Mouse (Mus musculus) ovary, postnatal 14 days (tissue): ENCODE measurements around the gene Them7.
A peak's percentile ranks its signal among the peaks of the same experiment; 100 is the strongest.

ENCODE experiments used
- DNase-seq: peaks from one replicate; pipeline ENCODE4 v3.0.0; 2022; ENCODE audit warnings: low spot score

The Them7 gene

DNA sequence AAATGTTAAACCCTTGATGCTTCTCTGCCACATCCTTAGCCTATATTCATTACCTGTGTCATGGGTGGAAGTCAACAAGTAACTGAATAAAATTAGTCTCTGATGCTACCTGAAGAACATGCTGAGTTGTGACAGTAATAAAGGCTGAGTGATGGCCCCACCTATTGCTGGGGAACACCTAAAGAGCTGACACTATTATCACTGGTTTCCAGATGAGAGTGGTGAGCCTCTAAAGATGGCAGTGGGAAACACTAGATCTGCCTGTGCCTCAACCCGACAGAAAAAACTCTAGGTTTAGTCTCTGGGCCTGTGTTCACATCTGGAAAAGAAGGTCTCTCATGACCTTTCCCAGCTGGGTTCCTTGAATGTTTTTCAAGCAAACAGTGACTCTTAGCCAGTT is 155.6 kb downstream of the Them7 start:
- no peak for DNase-seq

DNA sequence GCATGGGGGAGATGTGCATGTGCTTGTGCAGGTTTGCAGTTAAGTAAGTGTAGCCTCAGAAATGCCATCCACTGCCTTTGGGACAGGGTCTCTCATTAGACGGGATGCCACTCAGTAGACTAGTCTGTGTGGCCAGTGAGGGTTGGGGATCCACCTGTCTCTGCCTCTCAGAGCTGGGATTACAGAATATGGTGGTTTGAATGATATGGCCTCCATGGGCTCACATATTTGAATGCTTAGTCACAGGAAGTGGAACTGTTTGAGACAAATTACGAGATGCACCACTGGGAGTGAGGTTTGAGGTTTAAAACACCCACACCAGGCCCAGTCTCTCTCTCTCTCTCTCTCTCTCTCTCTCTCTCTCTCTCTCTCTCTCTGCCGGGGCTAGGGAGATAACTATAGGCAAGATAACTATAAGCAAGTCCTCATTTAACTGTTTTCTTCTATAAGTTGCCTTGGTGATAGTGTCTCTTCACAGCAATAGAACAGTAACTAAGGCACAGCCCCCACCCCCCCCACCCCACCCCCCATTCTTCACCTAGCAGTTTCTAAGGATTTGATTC is 156.7 kb downstream of the Them7 start:
- no peak for DNase-seq

DNA sequence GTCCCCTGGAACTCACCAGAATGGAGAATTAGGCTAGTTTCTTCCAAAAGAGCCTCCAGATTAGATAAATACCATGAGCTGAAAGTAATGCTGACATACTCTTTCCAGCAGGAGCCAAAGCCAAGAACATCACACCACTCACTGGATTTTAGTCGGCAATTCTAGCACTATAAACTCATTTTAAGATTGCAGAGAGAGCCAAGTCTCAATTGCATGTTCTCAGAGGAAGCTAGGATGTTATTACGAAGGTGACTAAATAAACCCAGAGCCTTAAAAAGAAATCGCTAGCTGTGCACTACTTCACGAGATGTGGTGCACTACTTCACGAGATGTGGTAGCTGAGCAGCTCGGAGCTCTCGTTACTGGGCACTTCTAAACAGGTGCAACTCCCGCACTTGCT is 158.9 kb downstream of the Them7 start:
- no peak for DNase-seq

DNA sequence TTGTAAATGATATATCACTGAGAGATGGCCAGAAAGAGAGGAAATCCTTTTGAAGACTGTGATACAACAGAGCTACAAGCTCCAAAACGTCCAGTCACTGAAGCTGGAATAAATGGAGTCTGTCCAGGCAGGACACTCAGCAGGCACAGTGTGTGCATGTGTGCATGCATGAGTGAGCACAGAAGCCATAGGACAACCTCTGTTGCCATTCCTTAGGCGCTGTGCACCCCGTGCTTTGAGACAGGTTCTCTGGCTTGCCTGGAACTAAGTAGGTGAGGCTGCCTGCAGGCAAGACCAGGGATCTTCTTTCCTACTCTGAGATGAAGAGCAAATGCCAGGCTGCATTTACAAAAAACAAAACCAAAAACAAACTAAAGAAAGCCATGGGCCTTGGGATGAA is 160.9 kb downstream of the Them7 start:
- no peak for DNase-seq

DNA sequence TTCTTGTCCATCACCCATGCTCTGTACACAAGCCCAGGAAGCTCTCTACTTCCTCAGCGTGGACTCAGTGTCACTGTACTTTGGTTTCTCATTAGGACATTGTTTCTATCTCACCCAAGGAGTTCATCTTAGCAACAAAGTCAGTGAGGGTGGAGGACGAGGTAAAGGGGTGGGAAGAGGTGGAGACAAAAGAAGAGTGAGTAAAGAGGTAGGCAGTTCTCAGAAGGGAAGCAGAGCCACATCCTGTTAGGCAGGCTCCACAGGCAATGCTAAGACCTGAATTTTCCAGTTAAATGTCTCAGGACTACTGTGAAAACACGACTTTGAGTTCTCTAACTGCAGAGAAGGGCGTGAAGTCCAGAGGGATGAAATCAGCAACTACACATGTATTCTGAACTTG is 162.3 kb downstream of the Them7 start:
- DNase-seq, result no peak

DNA sequence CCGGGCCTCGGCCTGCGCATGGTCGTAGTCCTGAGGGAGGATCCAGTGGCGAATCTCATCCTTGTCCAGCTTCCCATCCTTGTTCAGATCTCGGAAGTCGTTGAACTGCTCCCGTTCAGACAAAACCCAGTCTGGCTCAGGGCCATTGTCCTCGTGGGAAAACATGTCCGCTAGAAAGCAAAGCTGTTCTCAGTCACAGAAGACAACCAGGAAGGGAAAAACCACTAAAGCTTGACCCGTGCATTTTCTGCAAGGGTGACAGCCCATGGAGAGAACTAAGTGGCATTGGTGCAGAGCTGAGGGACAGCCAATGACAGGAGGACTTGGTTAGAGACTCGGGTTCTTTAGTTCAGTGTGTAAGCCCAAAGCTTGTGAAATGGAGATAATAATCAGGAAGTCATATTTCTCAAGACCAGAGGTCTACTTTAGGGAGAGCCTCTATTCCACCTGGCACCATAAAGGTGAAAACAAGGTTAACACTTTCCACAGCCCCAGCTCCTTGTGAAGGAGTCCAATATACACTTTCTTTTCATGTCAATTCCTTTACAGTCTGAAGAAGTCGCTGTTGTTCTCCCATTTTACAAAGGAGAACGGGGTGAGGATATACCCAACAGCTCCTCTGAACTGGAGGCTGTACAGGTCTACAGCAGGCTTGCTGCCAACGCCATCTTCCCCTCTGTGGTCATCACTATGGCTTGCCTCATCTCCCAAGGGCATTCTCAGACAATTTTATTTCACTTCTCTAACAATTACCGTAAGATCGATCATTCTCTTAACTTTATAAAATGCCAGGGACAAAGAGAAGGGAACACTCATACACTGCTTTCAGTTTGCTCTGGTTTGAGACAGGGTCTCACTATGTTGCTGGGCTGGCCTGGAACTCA is 165.1 kb downstream of the Them7 start:
- no peak for DNase-seq

DNA sequence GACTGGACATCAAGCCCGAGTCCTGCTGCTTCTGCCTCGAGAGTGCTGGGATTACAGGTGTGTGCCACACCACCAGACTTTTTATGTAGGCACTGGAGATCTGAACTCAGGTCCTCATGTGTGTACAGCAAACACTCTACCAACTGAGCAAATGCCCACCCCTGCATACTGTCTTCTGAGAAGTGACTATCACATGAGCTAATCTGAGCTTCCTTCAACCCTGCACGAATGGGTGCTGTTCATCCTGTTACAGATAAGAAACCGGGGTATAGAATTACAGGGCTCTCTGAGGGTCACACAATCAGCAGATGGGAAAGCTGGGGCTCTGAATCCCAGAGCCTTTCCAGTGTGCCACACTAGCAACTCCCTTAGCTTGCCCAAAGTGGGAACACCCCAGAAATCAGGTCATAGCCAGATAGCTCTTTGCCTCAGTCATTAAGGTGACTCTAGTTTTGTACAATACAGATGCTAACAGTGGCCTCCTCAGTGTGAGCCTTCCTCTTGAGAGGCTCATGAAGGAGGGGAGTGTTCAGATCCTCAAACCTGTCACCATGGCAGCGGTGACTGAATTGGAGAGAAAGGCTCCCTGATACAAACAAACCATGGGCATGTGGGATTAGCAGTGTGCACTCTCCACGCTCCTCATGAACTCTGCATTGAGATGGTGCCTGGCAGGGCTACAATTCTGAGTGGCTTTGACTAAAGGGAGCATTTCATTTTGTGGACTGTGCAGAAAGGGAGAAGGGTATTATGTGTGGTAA is 166.7 kb downstream of the Them7 start:
- DNase-seq, result no peak

DNA sequence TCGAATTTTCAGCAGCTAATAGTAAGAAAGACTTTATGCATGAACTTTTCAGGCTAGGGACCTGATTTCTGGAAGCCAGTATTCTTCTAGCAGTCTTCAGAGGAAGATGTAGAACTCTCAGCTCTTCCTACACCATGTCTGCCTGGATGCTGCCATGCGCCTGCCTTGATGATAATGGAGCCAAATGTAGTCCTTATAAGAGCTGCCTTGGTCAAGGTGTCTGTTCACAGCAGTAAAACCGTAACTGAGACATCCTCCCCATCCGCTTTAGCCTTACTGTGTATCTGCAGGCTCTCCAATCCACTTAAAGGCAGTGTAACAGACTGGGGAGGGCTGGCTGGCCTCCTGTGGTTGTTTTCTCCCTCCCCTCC is 167.3 kb downstream of the Them7 start:
- no peak for DNase-seq

DNA sequence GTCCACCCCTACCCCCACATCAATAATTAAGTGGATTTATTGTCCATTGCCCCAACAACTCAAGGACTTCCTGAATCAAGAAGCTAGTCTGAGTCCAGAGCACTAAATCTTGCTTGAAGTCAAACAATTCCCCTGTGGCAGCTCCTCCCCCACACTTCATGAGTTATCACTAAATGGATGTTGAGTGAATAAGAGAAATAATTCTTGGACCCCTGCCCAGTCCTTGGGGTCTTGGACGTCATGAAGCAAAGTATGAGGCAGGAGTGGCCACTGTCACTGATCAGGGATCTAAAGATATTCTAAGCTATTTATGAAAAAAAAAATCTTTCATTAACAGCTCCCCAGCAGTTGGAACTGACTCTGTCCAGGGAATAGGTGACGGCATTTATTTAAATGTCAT is 168.4 kb downstream of the Them7 start:
- DNase-seq, result no peak

DNA sequence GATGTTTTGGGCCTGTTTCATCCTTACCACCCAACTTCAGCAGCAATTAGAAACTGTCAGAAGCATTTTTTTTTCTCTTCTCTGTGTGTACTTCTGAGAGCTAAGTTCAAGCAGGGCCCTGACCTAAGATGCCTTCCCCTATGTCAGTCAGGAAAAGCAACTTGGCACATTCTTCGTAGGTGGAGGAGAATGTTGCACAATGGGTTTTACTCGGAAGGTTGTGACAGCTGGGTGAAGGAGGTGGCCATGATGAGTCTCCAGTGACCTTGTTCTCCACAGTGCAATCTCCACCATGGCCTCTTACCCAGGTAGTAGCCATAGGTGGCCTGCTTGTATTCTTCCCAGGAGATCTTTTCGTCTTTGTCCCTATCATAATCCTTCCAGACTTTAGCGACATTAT is 170.3 kb downstream of the Them7 start:
- DNase-seq, result no peak

DNA sequence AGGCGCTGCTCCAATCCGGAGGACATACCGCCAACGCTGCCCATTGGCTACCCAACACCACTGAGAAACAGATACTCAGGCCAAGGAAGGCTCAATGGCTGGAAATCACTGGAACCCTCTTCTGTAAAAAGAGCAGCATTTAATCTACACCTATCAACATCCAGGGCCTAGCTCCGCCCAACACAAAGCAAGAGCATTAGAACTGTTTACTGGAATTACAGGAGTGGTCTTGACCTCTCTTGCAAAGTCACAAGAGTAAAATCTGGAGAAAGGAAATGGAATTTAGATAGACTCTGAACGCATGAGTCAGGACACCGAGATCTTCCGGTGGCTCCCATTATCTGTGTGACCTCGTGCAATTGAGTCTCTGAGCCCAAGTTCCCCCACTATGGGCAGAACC is 171.9 kb downstream of the Them7 start:
- DNase-seq, result no peak

DNA sequence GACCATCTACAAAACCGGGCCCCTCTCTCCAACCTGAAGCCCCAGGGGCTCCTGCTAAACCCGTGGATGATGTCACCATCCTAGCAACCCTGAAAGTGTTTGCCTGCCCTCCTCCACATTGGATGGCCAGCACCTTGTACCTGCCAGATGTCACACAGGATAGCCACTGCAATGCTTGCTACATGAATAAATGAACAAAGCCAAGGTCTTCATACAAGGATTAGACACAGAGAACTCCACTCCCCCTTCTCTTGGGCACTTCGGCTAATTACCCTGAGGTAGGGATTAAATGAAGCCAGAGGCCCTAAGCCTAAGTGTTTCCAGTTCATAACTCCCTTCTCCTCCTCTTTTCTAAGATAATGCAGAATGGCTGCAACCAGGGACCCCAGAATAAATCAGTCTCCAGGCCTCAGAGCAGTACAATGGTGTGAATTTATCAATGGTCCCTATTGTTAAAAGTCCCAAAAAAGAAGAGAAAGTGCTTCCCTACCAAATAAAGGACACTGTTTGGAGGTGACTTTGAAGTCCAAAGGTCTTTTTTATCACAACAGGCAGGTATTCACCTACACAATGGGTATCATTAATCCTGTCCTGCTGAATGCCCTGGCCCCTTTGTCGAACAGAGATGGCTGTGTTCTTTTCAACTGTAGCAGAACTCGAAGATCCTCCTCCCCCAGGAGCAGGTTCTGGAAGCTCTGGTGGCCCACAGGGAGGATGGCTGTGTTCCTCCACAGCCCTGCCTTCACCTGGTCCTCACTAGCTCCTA is 173.5 kb downstream of the Them7 start:
- no peak for DNase-seq

DNA sequence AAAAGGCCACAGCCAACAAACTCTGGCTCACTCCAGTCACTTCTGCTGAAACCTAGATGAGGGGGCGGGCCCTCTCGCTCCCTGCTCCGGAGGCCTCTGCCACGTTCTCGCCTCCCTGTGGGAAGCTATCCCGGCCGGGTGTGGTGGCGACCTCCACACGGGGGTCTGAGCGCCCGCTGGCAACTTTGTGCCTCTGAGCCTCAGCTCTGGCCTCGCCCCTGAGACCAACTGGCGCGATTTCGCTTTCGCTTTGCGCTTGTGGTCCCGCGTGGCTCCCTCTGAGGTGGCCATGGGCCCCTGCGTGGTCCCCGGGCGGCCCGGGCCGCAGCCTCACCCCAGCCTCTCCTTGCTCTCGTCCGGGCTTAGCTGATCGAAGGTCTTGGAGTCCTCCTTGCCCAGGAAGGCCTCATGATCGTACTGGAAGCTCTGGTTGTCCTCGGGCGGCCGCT is 174.5 kb downstream of the Them7 start:
- DNase-seq, result peak; percentile 48

DNA sequence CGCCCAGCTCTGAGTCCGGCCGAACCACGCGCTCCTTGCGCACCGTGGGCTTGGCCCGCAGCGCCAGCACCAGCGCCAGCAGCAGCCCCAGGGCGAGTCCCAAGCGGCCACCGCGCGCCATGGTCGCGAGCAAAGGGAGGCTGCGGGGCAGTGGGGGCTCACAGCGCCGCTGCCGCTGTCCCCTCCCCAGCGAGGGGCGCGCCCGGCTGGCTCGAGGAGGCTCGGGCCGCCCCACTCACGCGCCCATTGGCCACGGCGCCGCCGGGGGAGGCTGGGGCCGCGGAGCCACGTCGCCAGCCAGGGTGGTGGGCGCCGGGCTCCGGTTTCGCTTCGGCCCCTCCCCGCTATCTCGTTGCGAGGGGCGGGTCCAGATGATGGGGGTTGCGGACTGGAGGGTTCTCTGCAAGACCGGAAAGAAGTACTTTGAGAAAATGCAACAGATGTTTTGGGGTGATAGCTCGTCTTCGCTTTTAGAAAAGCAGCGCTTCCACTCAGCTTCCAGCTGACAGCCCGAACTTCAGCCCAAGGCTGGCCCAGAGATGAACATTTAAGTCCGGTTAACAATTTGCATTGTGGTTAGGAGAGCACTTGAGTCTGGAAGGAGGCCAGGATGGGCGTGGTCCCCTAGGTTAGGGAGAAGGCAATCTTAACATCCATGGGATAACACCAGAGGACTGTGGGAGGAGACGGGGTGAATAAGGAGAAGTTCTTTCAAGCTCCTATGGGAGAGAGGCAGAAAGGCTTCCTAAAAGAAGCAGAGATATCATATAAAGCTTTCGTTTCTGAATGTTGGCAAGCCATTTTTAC is 175.2 kb downstream of the Them7 start, which contains the start of gene Rcn1:
TSS of gene Rcn1 (minus strand) at position 235 of the 807 bp plus-strand sequence.
- peak; percentile 74 for DNase-seq

DNA sequence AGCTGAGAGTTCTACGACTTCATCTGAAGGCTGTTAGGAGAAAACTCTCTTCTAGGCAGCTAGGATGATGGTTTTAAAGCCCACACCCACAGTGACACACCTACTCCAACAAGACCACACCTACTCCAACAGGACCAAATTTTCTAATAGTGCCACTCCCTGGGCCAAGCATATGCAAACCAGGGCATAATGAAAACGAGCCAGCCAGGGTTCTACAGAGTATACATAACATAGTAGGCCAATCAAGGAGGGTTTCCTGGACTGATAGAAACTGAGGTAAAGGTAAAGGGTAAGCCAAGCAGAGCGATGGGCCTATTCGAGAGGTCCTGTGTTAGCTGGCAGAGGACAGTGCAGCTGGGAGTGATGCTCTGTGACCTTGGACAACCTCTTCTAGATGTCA is 176.4 kb downstream of the Them7 start:
- no peak for DNase-seq

DNA sequence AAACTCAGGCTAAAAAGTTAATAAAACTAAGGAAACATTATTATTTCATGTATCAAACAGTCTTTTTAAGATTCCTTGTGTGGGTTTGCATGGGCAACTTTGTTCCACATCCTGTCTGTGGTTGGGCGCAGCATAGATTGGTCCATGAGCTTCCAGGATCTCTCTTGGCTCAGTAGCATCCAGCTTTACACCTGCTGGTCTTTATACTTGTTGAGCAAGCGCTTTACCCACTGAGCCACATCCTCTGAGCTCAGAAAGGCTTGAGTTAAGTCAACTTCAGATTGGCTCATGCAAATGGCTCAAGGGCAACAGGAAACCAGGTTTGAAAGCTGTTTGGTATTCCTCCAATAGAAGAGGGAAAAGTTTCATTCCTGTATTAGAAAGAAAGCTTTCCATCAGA is 178.1 kb downstream of the Them7 start:
- DNase-seq, result no peak

DNA sequence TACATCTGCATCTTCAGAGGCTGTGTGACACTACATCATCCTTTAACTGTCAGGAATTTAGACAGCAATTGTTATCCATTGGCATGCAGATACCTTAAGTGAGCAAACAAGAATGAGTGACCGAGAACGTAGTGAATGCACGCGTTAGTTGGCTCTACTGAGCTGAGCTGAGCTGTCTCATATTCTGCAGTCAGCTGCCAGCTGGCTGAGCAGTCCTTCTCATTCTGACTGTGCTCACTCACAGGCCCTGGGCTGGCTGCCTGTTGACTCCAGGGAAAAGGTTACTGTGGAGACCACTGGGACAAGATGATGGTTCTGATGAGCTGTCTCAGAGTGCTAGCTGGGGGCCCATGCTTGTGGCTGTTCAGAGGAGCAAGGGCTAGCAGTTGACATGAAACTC is 184.4 kb downstream of the Them7 start:
- peak; percentile 15 for DNase-seq

DNA sequence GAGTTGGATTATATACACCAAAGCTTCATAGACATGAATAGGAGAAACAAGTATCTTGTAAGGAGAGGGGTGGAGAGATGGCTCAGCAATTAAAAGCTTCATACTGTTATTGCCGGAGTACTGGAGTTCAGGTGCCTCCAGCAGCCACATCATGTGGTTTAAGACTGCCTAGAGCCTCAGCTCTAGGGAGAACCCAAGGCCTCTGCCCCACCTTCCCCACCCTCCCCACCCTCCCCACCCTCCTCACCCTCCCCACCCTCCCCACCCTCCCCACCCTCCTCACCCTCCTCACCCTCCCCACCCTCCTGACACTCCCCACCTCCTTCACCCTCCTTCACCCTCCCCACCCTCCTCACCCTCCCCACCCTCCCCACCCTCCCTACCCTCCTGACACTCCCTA is 185.1 kb downstream of the Them7 start:
- no peak for DNase-seq

DNA sequence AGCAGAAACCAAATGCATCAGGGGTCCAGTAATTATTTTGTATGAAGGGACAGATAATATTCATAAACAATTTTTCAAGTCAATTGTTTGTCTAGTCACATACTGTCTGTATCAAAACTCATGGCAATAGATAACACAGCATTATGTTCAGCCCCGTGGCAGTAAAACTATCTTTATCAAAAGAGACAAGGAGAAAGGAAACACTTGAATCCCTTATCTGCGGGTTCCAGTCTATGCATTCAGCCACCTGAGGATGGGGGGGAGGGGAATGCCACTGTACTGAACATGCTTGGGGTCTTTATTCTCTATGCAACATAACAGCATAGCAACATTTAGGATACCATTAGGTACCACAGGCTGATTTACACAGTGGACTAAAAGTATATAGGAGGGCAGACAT is 190.2 kb downstream of the Them7 start:
- DNase-seq, result no peak

DNA sequence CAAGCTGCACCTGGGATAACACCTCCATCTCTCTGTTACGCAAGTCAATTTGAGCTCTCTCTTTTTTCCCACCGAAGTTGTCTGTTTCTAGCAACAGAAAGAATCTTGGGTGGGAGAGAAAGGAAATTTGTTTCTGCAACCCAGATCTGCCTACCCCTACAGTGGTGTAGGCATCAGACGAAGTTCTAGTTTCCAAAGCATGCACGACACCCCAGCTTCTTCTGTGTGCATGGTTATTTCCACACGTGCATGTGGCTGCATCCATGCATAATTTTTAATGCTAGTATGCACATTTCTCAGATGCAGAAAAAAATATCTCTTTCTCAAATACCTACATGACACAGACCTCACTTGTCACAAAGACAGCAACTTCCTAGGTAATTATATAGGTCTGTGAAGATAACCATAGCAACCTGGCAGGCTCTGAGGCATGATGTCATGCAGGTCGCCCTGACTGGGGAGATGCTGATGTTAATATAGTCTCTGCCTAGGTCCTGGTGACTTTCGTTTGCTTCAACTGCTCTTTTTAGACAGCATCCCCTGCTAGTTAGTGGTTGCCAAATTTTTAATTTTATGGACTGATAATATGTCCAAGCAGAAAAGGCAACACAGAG is 192.0 kb downstream of the Them7 start:
- no peak for DNase-seq
